Mouse (Mus musculus): ENCODE measurements around the gene Ccdc74a.
"Not testable (repeated sequence)": the region's sequence is repeated elsewhere in the genome, so short reads cannot be mapped to it uniquely, and the experiment has no call there.

Gene Ccdc74a

DNA sequence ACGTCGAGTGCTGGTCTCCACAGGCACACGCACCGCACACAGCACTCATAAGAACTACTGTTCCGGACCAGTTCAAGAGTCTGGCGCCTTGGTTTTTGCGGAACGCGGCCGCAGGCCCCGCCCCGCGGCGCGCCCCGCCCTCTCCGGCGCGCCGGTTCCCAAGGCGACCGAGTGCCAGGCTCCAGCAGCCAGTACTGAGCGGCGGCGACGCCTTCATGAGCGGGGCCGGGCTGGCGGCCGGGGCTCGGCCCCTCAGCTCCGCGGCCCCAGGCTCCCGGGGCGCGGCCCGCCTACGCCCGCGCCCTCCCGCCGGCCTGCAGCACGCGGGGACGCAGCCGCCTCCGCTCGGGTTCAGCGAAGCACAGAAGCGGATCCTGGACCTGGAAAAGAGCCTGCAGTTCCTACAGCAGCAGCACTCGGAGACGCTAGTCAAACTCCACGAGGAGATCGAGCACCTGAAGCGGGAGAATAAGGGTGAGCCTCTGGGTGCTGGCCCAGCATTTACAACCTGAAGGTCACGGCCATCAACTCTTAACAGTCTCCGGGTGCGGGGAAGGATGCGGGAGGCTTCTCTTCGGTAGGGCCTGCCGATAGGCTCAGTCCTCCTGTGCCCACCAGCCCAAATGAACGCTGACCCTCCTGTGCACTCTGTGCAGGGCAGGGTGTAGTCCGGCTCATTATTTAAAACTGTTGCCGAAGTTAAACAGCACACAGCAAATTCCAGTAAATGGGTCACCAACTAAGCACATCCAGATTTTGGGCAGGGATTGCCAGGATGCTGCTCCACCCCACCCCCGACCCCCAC lies at the start of gene Ccdc74a:
TSS of gene Ccdc74a (plus strand) at position 161 of the 805 bp plus-strand sequence.
- peak; percentile 92 for DNase-seq

DNA sequence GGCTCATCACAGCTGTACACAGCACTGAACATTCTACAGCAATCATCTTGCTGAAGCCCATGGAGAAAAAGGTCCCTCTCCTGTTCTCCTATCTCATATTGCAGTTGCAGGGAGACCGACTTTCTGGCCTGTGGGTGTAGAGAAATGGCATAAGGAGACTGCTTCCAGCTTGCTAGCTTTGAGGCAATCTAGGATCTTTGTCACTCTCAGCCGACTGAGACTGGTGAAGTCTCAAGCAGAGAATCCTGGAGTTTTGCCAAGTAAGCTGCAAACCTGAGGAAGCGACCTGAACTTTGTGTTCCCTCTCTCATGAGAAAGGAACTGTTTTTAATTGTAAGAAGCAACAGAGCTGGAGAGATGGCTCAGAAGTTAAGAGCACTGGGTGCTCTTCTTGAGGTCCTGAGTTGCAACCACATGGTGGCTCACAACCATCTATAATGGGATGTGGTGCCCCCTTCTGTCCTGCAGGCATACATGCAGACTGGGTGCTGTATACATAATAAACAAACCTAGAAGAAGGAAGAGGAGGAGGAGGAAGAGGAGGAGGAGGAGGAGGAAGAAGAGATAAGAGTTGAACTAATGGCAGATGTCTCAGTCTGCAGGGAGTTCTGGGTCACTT lies 45.2 kb upstream of the Ccdc74a start:
- peak; percentile 8 for DNase-seq

DNA sequence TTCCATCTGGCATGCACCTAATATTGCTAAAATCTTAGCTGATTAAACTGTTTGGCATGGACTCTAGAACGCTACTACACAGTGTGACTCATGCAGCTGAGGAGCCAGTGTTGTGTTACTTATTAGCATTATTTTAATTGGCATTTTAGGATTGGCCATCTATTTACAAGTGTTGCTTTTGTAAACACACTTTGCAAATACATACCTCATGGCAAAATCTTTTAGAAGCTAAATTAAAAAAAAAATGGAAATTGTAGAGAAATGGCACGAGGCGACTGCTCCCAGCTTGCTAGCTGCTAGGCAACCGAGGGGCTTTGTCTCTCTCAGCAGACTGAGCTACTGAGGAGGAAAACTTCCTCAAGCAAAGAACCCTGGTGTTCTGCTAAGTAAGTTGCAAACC lies 41.3 kb upstream of the Ccdc74a start:
- DNase-seq, result no peak

DNA sequence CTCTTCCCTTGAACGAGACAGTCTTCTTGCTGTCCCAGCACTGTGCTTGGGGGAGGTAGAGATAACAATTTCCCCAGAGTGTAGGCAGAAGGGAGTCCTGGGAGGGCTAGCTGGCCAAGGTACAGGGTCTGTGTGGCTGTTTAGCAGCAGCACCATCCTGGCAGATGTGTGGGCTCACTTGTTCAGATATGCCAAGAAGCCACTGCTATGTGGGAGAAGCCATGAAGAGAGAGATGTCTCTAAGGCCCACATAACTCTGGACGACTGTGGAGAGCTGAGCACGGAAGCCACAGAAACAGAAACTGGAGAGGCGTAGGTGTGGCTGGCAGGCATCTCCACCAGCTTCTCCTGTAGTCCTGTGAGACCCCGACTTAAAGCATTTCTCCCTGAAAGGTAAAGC lies 40.6 kb upstream of the Ccdc74a start:
- DNase-seq, result no peak

DNA sequence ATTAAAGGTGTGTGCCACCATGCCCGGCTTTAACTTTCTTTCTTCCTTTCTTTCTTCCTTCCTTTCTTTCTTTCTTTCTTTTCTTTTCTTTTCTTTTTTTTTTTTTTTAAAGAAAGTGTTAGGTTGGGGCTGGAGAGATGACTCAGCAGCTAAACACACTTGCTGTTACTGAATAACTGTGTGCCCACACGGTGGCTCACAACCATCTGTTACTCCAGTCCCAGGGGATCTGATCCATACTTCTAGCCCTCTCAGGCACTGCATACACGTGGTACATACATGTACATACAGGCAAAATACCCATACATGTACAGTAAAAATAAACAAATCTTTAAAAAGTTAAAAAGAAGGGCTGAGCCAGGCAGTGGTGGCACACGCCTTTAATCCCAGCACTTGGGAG lies 34.9 kb upstream of the Ccdc74a start:
- no peak for DNase-seq

DNA sequence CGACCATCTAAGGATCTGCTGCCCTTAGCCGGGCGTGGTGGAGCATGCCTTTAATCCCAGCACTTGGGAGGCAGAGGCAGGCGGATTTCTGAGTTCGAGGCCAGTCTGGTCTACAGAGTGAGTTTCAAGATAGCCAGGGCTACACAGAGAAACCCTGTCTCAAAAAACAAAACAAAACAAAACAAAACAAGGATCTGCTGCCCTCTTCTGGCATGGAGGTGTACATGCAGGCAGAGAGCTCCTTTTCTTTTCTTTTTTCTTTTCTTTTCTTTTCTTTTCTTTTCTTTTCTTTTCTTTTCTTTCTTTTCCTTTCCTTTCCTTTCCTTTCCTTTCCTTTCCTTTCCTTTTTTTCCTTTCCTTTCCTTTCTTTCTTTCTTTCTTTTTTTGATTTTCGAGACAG lies 31.5 kb upstream of the Ccdc74a start:
- not testable (repeated sequence) for DNase-seq

DNA sequence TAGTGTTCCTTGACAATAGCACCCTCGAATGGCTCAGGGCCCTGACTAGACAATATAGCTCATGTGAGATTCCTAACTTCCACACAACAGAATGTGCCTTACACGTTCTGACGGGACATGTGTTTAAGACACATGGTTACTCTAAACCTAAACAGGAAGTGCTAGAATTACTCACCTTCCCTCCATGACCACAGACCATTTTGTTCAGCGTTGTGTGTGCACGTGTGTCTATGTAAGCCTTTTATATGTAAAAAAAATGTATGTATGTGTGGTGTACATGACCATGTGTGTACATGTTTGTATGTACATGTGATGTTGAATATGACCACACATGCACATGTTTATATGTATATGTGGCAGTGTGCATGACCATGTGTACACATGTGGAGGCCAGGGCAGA lies 30.1 kb upstream of the Ccdc74a start:
- DNase-seq, result no peak

DNA sequence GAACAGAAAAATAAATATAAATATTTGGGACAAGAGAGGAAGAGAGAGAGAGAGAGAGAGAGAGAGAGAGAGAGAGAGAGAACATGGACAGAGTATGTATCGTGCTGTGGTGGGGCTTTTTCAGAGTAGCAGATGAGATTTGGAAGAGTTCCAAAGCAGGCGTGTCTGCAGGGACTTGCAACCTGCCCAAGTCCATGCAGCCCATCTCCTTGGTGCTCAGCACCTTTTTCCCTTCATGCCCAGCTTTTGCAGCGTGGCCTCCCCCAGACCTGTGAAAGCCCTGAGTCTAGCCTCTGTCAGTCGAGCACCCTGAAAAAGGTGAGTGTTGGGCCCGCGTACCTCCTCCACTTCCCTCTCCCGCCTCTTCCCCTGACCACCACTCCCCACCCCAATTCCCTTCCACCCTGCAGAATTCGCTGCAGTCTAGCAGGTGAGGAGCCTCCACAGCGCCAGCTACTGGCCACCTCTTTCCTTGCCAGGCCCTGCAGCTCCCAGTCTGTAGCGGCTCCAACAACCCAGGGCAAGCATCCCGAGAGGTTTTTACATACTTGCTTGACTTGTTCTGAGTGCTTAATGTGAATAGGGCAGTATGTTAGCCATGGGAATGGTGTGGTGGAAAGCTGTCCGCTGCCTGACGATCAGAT lies 28.2 kb upstream of the Ccdc74a start:
- DNase-seq, result peak; percentile 65

DNA sequence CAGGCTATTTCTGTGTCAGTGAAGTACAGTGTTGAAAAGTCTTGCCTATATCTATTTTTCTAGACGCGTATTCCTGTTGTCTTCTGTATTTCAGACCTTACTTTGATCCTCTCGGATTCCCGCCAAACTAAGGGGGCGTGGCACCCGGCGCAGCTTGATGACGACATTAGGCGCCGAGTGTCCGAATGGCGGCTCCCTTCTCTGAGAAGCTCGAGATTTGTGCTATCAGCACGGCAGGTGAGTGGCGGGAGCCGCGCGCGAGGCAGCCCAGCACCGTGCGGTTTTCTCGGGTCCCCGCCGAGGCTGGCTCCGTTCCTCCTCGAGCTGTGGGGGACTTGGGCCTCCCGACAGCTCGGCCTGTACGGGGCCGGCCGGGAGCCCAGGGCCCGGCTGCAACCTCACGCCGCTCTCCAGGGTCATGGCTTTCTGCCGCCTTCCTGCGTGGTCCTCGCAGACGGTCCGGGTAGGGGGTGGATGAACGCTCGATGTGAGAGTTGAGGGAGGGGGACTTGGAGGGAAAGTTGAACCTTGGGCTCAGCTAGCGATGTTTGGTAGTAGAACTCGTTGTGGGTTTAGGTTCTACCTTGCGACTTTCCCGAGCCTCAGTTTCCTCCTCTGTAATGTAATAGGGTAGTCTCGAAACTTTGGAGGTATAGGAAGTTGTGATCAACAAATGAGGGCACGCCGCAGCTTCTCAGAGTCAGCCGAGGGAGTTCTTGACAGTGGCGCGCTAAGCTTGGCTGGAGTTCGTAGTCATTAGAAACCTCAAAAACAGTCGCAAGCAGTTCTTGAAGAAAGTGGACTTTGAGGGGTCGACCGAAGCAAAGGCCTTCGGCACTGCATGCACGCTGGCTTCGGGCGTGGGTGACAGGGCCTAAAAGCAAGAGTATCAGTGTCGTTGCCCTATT lies 26.8 kb upstream of the Ccdc74a start, which contains the start of gene Smpd4:
TSS of gene Smpd4 (plus strand) at position 157 of the 908 bp plus-strand sequence.
- DNase-seq, result peak; percentile 93

DNA sequence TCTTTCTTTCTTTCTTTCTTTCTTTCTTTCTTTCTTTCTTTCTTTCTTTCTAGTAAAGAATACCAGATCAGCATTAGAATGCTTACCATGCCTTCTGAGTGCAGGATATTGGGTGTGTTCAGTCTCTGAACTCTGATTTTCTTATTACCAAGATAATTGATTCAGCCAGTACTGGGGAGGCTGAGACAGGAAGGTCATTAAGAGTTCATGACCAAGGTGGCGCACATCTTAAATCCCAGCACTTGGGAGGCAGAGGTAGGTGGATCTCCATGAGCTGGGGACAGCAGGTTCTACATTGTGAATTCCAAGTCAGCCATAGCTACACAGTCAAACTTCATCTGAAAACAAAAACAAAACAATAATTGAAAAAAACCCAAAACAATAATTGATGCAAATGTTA lies 24.3 kb upstream of the Ccdc74a start:
- DNase-seq, result no peak

DNA sequence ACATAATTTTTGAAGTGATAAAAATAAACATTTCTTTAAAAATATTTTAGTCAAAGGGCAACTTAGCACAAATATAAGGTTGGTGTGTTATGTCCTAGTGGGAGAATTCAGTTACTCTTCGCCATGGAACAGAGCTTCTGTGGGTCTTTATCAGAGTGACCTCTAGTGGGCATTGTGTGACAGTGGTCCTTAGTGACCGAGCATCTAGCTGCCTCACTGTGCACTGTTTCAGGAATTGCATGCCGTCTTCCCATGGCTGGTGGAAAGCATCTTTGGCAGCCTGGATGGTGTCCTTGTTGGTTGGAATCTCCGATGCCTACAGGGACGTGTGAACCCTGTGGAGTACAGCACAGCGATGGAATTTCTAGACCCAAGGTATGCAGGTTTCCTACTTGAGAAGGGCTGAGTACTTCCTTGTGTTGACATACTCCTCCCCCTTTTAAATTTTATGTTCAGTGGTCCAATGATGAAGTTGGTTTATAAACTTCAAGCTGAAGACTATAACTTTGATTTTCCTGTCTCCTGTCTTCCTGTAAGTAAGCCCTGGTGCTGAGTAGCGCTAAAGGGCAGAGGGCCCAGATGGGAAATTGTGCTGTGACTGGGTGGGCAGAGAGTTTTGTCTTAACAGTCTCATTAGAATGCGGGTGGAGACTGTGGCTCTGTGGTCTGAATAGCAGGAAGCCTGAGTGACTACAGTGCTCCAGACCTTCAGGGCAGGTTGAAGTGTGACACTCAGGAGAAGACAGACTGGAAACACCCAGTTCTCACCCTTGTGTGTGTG lies 20.6 kb upstream of the Ccdc74a start:
- DNase-seq, result no peak

DNA sequence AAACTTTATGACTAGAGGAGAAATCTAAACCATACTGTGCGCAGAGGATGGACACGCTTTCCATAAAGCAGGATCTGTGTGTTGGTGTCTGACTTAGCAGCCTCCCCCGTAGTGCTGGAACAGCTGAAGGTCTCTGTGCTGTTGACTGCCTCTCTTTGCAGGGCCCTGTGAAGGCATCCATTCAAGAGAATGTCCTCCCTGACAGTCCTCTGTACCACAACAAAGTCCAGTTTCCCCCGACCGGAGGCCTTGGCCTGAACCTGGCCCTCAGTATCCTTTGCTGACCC lies 20.1 kb upstream of the Ccdc74a start:
- DNase-seq, result no peak

DNA sequence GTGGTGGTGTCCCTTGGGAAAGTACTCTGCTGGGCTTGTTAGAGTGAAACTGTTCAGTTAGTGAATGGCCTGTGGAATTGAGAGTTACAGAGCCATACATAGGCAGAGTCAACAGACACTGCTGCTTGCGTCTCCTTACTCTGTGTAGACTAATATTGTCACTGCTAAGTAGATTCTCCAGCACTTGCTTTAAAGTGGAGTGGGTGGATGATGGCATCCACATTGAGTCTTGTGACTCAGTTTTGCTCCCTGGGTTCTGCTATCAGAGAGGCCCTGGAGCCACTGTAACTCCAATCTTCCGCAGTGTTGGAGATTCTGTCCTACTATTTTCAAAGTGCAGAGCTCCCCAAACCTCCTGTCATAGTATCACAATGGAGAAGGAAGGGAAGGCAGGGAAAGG lies 13.7 kb upstream of the Ccdc74a start:
- no peak for DNase-seq

DNA sequence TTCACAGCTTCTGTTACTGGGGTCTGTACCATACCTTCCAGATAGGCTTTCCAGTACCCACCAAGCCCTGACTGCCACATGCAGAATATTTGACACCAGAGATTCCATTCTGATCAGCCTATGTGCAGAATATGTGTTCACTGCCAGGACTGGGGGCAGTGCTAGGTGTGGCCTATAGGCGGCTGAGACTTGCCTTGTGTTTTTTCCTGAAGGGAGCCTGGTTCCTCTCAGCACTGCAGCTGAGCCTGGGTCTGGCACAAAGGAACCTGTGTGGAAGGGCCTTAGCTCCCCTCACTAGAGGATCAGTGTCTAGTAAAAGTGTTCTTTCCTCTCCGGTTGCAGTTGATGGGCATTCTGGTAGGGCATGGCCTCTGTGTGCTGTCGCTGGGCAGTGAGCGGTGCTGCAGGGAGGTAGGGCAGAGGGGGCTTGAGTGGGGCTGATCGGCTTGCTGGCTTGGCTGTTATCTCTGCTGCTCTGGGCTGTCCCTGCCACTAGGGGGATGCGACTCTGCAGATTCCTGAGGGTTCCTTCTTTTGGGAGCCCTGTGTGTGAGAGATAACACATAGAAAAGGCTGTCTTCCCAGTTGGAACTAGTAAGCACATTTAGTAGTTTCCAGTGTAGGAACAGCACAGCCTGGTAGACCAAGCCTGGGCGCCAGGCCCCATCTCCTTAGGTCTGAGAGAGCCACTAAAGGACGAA lies 12.6 kb upstream of the Ccdc74a start:
- no peak for DNase-seq

DNA sequence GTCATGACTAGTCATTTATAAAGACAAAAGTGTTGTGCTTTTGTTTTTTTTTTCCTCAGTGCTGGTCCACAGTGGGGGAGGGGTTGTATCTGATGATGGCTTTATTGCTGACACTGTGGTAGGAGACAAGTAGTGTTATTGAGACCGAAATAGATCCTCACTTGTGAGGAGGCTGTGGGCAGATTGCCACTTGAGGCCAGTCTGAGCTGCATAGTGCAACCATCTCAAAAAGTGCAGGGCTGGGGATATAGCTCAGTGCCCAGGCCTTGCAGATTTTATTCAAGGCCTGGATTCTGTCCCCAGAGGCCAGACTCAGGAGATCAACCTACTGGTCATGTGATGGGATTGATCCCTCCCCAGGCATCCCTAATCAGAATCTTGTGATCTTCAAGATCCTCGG lies 9.4 kb upstream of the Ccdc74a start:
- no peak for DNase-seq

DNA sequence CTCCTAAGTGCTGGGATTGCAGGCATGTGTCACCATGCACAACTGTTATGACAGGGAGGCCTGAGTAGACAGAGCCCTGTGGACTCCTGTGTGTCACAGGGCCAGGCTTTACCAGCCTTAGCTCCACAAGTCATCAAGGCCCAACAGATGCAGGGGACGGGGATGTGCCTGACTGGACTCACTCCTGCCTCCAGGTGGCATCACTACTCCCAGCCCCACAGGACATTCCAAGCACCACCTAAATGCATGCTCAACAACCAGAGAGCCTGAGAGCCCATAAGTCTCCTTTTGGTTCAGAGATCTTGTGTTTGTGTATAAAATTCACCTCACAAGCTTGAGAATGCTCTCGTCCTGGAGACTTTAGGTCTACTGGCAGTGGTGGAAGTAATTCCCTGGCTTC lies 8.7 kb upstream of the Ccdc74a start:
- DNase-seq, result no peak

DNA sequence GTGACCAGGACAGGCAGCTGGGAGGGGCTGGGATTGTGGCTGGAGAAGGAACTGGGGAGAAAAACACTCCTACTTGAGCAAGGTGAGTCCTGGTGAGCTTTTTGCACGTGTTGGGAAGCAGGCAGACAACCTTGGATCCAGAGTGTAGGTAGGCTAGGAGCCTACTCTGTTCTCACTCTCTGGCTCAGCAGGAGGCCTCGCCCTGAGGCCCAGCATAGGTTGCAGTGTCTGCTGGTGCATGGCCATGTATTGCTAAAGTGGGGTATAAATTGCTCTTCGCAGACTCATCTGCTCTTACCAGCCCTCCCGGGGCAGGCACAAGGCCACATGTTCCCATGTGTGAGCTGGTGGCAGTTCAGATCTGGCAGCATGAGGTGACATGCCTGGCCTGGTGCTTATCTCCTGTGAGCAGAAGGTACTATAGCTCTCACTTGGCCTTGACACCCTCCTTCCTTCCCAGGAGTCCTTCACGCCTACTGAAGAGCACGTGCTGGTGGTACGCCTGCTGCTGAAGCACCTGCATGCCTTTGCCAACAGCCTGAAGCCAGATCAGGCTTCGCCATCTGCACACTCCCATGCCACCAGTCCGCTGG lies 8.1 kb upstream of the Ccdc74a start:
- DNase-seq, result no peak

DNA sequence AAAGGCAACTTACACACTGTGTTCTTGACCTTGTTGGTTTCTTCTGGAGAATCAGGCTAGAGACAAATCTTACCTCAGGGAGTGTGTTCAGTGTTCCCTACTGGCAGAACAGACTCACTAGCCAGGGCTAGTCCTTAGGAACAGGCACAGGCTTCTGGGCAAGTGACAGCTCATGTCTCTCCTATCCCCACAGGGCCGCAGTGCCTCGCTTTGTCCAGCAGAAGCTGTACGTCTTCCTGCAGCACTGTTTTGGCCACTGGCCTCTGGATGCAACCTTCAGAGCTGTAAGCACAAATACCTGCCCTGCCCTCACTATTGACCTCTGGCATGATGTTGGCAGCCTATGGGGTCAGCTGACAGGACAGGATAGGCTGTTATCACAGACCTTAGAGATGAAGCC lies 7.2 kb upstream of the Ccdc74a start:
- no peak for DNase-seq

DNA sequence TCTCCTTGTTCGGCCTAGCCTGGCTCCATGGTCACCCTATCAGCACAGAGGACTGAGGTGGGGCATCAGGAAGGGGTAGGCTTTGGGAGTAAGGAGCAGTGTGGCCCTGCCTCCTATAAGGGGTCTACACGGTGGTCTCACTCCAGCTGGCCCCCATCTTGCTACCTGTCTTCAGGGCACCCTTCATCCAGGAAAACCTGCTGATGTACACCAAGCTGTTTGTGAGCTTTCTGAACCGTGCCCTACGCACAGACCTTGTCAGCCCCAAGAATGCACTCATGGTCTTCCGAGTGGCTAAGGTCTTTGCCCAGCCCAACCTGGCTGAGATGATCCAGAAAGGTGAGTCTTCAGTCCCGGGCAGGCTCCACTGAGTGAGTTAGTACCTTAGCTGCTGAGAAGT lies 6.3 kb upstream of the Ccdc74a start:
- no peak for DNase-seq

DNA sequence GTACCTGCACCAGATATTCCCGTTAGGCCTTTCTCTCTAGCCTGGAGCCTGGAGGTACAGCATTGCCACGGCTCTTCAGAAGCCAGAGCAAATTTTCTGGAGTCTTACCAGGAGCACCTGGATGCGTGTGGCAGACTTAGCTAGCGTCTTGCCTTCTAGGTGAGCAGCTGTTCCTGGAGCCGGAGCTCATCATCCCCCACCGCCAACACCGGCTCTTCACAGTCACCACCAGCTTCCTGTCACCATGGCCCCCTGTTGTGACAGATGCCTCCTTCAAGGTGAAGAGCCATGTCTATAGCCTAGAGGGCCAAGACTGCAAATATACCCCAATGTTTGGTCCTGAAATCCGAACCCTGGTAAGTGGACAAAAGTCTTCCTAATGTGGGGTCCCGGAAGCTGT lies 5.6 kb upstream of the Ccdc74a start:
- no peak for DNase-seq

DNA sequence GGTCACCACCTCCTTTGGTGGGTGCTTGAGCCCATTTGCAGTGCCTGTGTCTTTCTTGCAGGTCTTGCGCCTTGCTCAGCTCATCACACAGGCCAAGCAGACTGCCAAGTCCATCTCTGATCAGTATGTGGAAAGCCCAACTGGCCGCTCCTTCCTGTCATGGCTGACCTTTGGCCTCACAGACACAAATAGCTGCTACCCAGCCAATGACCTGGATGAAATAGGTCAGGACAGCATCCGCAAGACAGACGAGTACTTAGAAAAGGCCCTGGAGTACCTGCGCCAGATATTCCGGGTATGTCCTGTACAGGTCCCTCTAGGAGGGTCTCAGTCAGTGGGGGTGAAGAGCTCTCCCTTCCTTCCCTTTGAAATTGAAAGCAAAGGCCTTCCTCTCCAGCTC lies 5.0 kb upstream of the Ccdc74a start:
- DNase-seq, result peak; percentile 43

All from kidney, postnatal 14 days (tissue).